Mouse (Mus musculus): ENCODE results near the gene Naa50.

The Naa50 gene

DNA sequence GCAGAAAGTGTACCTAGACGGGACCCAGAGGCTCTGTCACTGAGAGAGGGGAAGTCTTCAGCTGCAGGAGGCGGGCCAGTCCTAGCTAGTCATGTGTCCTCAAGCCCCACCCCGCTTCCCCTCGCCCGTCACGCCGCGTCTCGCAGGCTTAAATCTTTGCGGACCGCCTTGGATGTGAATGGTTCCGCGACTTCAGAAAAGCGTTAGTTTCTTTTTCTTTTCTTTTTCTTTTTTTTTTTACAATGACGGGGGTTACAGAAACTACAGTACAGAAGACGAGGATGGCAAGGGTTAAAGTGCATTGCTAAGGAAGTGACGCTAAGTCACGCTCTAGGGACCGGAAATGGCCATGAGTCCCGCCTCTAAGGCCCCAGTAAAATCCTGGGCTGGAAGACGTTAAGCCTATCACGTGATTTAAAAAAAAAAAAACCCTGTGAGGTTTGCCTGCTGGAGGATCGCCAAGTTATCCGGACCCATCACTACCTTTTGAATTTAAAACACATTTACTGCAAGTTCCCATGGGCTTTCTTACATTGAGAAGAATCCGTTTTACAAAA, 573 bp upstream of the Naa50 start:
- intact Hi-C loops (cut with DNase I): no loop called here

GRCm38 (mm10) chr16:44140186-44140787, 657 bp downstream of the Naa50 start:
- intact Hi-C loops (cut with DNase I): no loop called here

GRCm38 (mm10) chr16:44141483-44141882, 1.9 kb downstream of the Naa50 start:
- intact Hi-C loops (cut with DNase I): no loop called here

- intact Hi-C loops (cut with DNase I): no loop called here
These were observed 9.6 kb downstream of the Naa50 start for GRCm38 (mm10) chr16:44149002-44149767.

- intact Hi-C loops (cut with DNase I): no loop called here
These were observed 14.9 kb downstream of the Naa50 start for GRCm38 (mm10) chr16:44154497-44155057.

DNA sequence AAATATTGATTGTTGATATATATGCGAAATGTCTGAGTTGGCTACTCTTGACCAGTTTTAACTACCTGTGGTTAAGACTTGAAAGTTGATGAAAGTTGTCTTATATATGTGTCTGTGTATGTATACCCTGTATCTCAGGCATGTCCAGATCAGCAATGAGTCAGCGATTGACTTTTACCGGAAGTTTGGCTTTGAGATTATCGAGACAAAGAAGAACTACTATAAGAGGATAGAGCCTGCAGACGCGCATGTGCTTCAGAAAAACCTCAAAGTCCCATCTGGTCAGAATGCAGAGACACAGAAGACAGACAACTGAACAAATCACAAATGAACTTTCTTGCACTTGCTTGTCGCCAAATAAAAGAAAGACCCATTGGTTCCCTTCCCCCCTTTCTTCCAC, 19.7 kb downstream of the Naa50 start:
- intact Hi-C loops (cut with DNase I): no loop called here

DNA sequence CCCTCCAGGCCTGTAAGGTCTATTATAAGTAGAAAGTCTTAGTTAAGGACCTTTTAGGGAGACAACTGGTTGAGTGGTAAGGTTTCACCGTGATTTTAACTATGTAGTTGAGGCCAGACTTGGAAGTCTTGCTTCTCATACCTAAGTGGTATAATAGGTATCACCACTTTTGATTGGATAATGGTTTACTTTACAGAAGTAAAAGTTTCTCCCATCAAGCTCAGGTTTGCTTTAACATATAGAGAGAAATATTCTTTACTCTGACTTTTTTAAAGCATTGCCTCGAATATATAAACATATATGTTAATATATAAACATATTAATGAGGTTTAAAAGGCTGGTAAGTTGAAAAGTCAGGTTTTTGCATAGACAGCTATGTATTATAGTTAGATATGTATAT, 24.2 kb downstream of the Naa50 start:
- intact Hi-C loops (cut with DNase I): no loop called here

GRCm38 (mm10) chr16:44165182-44165581, 25.6 kb downstream of the Naa50 start:
- intact Hi-C loops (cut with DNase I): no loop called here

DNA sequence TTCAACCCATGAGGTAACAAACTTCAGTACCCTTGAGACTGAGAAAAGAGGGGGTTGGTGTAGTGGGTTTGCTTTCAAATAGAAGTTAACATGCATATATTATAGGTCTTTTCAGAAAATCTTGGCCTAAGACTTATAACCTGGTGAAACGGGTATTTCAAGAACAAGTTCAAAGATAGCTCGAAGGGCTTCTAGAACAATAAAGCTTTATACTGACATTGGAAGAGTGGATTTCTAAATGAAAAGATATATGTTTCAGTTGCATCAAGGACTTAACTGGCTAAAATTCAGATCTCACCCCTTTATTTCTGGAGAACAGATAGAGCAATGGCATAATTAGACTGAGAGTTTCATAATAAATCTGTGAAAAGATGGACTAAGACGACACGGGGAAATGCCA, 29.4 kb downstream of the Naa50 start:
- intact Hi-C loops (cut with DNase I): no loop called here

DNA sequence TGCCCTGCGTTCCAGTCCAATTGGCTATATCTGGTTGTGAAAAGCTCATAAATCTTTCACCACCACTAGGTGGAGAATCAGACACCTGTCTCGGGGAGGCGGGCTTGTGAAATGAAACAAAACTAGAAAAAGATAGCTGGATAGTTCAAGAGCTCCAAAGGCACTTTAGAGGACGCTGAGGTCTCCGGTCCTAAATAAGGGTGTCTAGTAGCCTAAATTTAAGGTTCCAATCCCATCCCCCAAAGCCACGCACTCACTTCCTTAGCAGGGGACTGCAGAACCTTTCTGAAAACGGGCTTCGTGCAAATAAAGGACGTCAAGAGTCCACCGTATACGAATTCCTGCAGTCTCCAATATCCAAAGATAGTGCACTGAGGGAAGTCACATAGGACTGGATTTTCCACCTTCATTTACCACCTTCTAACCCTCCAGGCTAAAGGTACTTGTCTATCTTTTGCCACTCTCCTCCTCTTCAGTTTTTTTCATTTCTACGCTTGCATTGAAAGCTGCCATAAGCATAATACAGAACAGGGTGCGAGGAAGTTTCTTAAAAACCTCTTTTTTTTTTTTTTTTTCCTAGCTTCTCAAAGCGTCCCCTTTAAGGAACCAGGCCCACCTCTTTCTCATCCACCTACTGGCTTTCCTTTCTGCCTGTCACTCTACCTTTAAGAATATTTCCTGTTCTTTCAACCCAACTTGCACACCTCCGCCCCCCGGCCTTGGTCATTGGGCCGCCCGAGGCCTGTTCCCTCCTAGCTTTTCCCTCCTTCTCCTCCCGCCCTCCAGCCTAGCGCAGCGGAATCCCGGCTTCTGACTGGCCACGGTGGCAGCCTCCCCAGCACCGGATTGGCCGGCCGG, 32.9 kb downstream of the Naa50 start:
- intact Hi-C loops (cut with DNase I): no loop called here

- intact Hi-C loops (cut with DNase I): no loop called here
These were observed 33.7 kb downstream of the Naa50 start, which contains the start of gene Usf3 for GRCm38 (mm10) chr16:44173155-44173941. Gene Usf3 (plus strand): TSS chr16:44173246.

GRCm38 (mm10) chr16:44173966-44174530, 34.4 kb downstream of the Naa50 start:
- intact Hi-C loops (cut with DNase I): no loop called here

DNA sequence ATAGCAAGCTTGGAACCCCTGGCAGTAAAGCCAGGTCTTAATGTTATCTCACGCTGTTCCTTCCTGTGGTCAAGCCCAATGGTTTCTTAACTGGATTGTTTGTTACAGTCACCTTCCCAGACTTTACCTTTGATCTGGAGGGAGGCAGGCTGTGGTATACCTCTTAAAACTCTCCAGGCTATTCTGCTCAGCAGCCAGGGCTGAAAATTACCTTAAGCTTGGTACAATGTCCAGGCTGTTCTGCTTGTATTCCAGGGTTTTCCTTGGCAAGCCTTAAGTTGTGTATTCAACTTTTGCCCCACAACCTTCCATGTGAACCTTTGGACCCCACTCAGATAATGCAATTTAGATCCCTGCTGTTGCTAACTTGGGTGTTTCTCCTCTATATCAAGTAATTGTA, 35.4 kb downstream of the Naa50 start:
- intact Hi-C loops (cut with DNase I): no loop called here

DNA sequence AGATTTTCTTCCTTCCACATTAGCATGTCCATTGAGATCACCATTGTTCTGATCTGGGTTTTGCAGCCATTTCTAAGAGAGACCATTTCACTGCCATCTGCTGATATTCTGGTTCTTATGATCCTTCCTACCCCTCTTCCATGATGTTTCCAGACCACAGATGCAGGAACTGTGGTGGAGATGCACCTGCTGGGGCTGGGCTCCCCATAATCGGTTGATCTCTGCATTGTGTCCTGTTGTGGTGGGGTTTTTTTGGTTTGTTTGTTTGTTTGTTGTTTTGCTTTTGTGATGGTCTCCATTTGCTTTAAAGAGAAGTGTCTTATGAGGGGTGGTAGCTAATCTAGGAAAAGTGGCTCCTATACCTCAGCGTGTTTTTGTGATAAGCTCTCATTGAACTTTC, 36.9 kb downstream of the Naa50 start:
- intact Hi-C loops (cut with DNase I): no loop called here

GRCm38 (mm10) chr16:44178555-44178954, 38.9 kb downstream of the Naa50 start:
- intact Hi-C loops (cut with DNase I): no loop called here

DNA sequence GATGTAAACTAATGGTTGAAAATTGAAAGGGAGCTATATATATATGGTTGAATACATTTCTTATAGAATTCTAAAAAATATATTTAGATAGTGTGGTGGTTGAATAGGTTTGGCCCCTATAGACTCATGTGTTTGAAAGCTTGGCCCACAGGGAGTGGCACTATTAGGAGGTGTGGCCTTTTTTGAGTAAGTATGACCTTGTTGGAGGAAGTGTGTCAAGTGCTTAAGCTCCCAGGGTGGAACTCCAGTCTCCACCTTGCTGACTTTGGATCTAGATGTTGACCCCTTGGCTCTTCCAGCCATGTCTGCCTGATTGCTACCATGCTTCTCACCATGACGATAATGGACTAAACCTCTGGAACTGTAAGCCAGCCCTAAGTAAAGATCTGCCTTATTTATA, 43.0 kb downstream of the Naa50 start:
- intact Hi-C loops (cut with DNase I): no loop called here

DNA sequence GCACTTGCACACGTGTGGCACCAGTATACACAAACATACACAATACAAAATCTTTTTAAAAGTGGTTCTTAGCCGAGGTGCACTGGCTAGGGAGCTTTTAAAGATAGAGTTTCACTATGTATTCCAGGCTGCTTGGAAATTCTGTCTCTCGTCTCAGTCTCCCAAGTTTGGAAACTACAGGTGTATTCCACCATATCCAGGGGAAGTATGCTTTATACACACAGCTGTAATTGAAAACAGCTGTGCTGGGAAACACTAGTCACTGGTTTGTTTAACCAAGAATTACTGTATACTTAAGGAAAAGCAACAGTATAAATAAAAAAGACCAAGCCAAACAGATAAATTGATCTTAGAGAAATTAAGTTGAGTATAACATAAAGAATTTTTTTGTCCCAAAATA, 45.1 kb downstream of the Naa50 start:
- intact Hi-C loops (cut with DNase I): no loop called here

DNA sequence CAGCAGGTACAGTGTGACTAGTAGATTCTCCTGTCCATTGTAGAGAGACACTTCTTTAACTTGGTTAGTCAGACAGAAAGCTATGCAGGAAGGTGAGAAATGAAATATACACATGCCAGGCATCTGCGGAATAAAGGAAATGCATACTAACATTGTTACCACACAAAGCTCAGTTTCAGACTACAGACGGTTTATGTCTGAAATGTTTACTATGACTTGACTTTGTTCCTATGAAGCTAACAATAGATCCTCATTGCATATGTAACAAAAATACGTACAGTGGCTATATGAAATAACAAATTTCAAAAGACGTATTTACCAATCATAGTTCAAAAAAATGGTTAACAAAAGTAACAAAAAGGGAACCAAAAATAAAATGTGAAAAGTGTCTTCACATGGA, 47.5 kb downstream of the Naa50 start:
- intact Hi-C loops (cut with DNase I): no loop called here

- intact Hi-C loops (cut with DNase I): no loop called here
These were observed 49.1 kb downstream of the Naa50 start for GRCm38 (mm10) chr16:44188766-44189165.

GRCm38 (mm10) chr16:44190032-44190431, 50.4 kb downstream of the Naa50 start:
- intact Hi-C loops (cut with DNase I): no loop called here
